ENCODE assay signal across 9 mouse cellular contexts in genomic region chr14:20116149-20116605, GRCm38 (mm10). TPM values are rescaled to one million over a fixed set of nuclear protein-coding genes. Genes with fewer than 3 reads are reported as not detected.
DNase-seq lines count a peak whose midpoint lies in the region; ATAC-seq and TF ChIP-seq lines count a peak whose summit lies in the region.
"Had no signal": no experiment of that assay in that cellular context is flagged by ENCODE, and none has a peak within 500 bp of the region (broad histone marks: within the 10 kb centered on the region; RNA-seq: fewer than 3 reads in every experiment).

No protein-coding gene starts in this region.

- no peak for ATAC-seq in heart, embryonic 11.5 days (replicated peaks; ENCODE audit: insufficient number of reproducible peaks, low FRiP score, low TSS enrichment)
- ATAC-seq in lung, postnatal 0 days: peak; percentile 54

- H3K36me3 ChIP-seq in heart, embryonic 11.5 days (ENCODE audit: control insufficient read depth, insufficient read depth, low read length): no peaks in the 10 kb centered on the region
- no peaks in the 10 kb centered on the region for H3K36me3 ChIP-seq in lung, postnatal 0 days (ENCODE audit: insufficient read depth, low read length)

- no peak for TF ChIP-seq EP300 in lung, postnatal 0 days (IDR thresholded peaks at IDR 0.05)

- no peak overlapping the region for H3K9ac ChIP-seq in heart, embryonic 11.5 days (ENCODE audit: low read depth, low read length)
- no peak overlapping the region for H3K9ac ChIP-seq in lung, postnatal 0 days (replicated peaks; ENCODE audit: low read depth)

- no peak overlapping the region for H3K4me2 ChIP-seq in heart, embryonic 11.5 days
- H3K4me2 ChIP-seq in lung, postnatal 0 days (replicated peaks; ENCODE audit: low read depth, low read length): no peak overlapping the region
- H3K4me2 ChIP-seq: liver, embryonic 11.5 days had no signal

- no peaks in the 10 kb centered on the region for H3K9me3 ChIP-seq in heart, embryonic 11.5 days (replicated peaks; ENCODE audit: control insufficient read depth, low read length)
- H3K9me3 ChIP-seq in lung, postnatal 0 days (ENCODE audit: low read length): no peaks in the 10 kb centered on the region

- 49% methylated on average over 9 of the region's 9 CpGs for WGBS in heart, embryonic 11.5 days (ENCODE audit: insufficient replicate concordance)
- WGBS in lung, postnatal 0 days: 36% methylated on average over 9 of the region's 9 CpGs

- H3K4me1 ChIP-seq in heart, embryonic 11.5 days (ENCODE audit: control insufficient read depth, insufficient read depth, low read length): peaks cover 8% of the 10 kb centered on the region; the same call in 1 of the 2 replicates
- peaks cover 4% of the 10 kb centered on the region; the same call in 1 of the 2 replicates for H3K4me1 ChIP-seq in lung, postnatal 0 days (ENCODE audit: insufficient read depth, low read depth, low read length)

- peak; percentile 17 to 26 for DNase-seq in heart, adult 18-20 months
- DNase-seq in embryo, embryonic 11 days: peak; percentile 36
- peak; percentile 53 for DNase-seq in kidney, adult 18-20 months
- DNase-seq in lung, postnatal 0 days (ENCODE audit: low spot score): peak; percentile 34
- no peak for DNase-seq in right cerebral cortex, postnatal 25 days
- DNase-seq in layer of hippocampus, adult 11-12 months (ENCODE audit: low spot score): no peak
- DNase-seq in left cerebral cortex, postnatal 25 days (ENCODE audit: low spot score in 2 of 2): no peak

- no peak overlapping the region for H3K27ac ChIP-seq in heart, embryonic 11.5 days (ENCODE audit: low read depth, low read length)
- no peak overlapping the region for H3K27ac ChIP-seq in lung, postnatal 0 days (ENCODE audit: low read length)

- H3K4me3 ChIP-seq in heart, embryonic 11.5 days (ENCODE audit: low read depth, low read length): no peak overlapping the region
- H3K4me3 ChIP-seq in lung, postnatal 0 days (ENCODE audit: low read depth, low read length): no peak overlapping the region

- H3K27me3 ChIP-seq in heart, embryonic 11.5 days (ENCODE audit: control insufficient read depth, insufficient read depth, low read length): no peaks in the 10 kb centered on the region
- H3K27me3 ChIP-seq in lung, postnatal 0 days (replicated peaks; ENCODE audit: insufficient read depth, low read length): no peaks in the 10 kb centered on the region

- intact Hi-C loops in left cerebral cortex, postnatal 25 days (cut with DNase I): no loop called here

- TF ChIP-seq CTCF in lung, postnatal 0 days (IDR thresholded peaks at IDR 0.05): no peak

RNA-seq across cellular contexts. Expression of gene Saysd1, which starts 22.2 kb away (rescaled TPM):
- total RNA-seq in heart, adult 18-20 months (2021): 1 to 10 TPM; 3.5 to 3.6 TPM
- 8.4 and 8.6 TPM in 2 replicates for polyA plus RNA-seq in heart, embryonic 11.5 days (2014; fragmentation: Nextera tagmentation; extraction: Ambion mirVana)
- polyA plus RNA-seq in lung, postnatal 0 days (2015; fragmentation: Nextera tagmentation; extraction: Ambion mirVana): 18.6 and 18.9 TPM in 2 replicates
- total RNA-seq in left cerebral cortex, postnatal 25 days (2021): 1 to 10 TPM; 4.3 to 4.7 TPM

Comparison
In these comparisons a context has a peak if more than half of its experiments do, and no peak if none do; other contexts are left out.
1. DNase-seq: peak in heart, adult 18-20 months (2 of 2), embryo, embryonic 11 days (single experiment), kidney, adult 18-20 months (single experiment) and lung, postnatal 0 days (single experiment); none in right cerebral cortex, postnatal 25 days (single experiment), layer of hippocampus, adult 11-12 months (single experiment) and left cerebral cortex, postnatal 25 days (0 of 2).